Mouse (Mus musculus): ENCODE results near the gene Gm6899. TPM values are rescaled to one million over a fixed set of nuclear protein-coding genes. Genes with fewer than 3 reads are reported as not detected.

The Gm6899 gene
- polyA plus RNA-seq, 1 experiment from 2014 or later: not detected

DNA sequence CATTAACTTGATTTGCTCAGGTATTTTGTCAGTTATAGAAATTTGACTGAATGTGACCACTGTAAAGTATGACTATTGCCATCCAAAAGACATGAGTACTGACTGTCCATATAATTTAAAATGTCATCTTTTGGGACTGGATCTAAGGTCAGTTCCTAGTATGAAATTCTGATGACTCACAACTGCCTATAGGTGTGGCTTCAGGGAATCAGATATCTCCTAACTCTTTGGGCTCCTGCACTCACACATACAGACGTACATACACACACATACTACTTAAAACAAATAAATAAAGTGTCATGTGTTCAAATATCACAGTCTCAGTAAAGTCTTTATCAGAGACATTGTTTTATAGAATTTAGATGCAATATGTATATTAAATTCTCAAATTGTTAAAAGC is 5.8 kb downstream of the Gm6899 start:
- Histone ChIP-seq H3K4me1 (replicated peaks) (peaks cover under 1% of the 10 kb centered on the region; the same call in 1 of the 2 replicates), H3K36me3 (no peaks in the 10 kb centered on the region), H3K27ac (no peak overlapping the region), H3K4me2 (no peak overlapping the region), H3K27me3 (no peaks in the 10 kb centered on the region), H3K9ac (no peak overlapping the region), H3K4me3 (no peak overlapping the region), H3K9me3 (replicated peaks) (no peaks in the 10 kb centered on the region)
- WGBS: 72% methylated on average over 1 of the region's 1 CpGs
- ATAC-seq (replicated peaks; ENCODE audit: insufficient number of reproducible peaks, insufficient read depth, low FRiP score, low read depth): no peak

DNA sequence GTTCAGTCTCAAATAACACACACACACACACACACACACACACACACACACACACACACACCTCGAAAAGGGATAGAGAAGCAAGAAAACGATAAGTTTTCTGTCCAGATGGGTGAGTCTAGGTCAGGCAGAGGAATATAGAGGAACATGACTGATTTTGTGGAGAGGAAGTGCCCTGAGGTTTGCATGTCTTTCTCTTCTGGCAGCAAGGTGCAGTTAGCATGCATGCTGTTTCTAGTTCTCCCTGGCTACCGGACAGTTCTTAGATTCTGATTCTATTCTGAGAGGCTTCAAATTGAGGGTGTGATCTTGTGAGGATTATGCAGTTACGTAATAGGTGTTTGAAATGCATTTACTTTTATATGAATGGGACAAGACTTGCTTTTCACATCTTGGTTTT is 7.7 kb downstream of the Gm6899 start:
- Histone ChIP-seq H3K27me3 (no peaks in the 10 kb centered on the region), H3K9ac (no peak overlapping the region), H3K4me2 (no peak overlapping the region), H3K27ac (no peak overlapping the region), H3K4me1 (replicated peaks) (no peaks in the 10 kb centered on the region), H3K4me3 (no peak overlapping the region), H3K9me3 (replicated peaks) (no peaks in the 10 kb centered on the region), H3K36me3 (no peaks in the 10 kb centered on the region)
- WGBS: 67% methylated on average over 4 of the region's 4 CpGs
- no peak for ATAC-seq (replicated peaks; ENCODE audit: insufficient number of reproducible peaks, insufficient read depth, low FRiP score, low read depth)

DNA sequence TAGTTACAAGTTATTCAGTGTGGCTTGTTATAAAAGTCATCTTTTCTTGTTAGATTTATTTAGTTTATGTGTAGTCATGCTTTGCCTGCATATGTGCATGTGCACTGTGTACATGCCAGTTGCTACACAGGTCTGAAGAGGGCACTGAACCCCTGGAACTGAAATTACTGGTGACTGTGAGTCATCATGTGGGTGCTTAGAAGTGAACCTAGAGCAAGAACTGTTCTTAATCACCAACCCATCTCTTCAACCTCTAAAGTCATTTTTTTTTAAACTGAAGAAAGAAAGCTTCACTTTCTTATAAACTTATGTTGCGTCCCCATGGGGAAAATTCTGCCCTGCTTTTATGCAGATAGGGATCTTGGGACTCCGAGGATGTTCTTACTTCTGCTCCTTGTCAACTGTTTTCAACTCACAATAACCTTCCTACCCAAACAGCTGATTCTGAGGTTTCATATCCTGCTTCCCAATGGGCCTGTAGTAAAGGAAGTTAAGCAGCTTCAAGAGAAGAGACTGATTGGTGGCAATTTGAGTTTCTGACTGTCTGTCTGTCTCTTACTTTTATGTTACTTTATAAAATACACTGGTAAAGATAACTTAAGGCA is 8.6 kb downstream of the Gm6899 start:
- Histone ChIP-seq H3K4me3 (no peak overlapping the region), H3K4me2 (no peak overlapping the region), H3K4me1 (replicated peaks) (no peaks in the 10 kb centered on the region), H3K36me3 (no peaks in the 10 kb centered on the region), H3K9me3 (replicated peaks) (no peaks in the 10 kb centered on the region), H3K27me3 (no peaks in the 10 kb centered on the region), H3K9ac (no peak overlapping the region), H3K27ac (no peak overlapping the region)
- WGBS: 60% methylated on average over 2 of the region's 2 CpGs
- no peak for ATAC-seq (replicated peaks; ENCODE audit: insufficient number of reproducible peaks, insufficient read depth, low FRiP score, low read depth)

DNA sequence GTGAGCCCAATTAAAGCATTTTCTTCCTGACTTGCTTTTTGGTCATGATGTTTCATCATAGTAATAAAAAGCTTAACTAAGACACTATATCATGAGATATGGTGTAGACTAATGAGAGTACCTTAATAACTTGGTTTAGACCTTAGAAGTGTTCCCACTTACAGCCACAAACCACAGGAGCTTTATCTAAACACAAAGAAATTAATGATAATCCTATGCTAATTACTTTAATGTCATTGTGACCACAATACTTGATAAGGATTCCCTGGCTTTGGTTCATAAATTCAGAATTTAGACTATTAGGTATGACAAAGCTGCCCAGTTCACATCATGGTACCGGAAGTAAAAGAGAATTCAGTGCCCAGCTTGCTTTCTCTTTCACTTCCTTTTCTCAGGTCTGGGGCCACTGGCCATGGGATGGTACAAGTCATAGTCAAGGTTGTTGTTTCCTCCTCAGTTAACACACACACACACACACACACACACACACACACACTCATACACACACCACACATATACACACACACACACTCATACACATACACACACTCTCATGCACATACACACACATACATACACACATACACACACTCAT is 11.1 kb downstream of the Gm6899 start:
- no peaks in the 10 kb centered on the region for H3K27me3 ChIP-seq
- no peaks in the 10 kb centered on the region for H3K36me3 ChIP-seq
- no peak for ATAC-seq (replicated peaks; ENCODE audit: insufficient number of reproducible peaks, insufficient read depth, low FRiP score, low read depth)
- no peak overlapping the region for H3K4me2 ChIP-seq
- H3K4me3 ChIP-seq: no peak overlapping the region
- no peak overlapping the region for H3K9ac ChIP-seq
- 0 out of 2 replicates have a peak, but pooled peaks cover 2% of the 10 kb centered on the region for H3K4me1 ChIP-seq (replicated peaks)
- WGBS: 93% methylated on average over 1 of the region's 1 CpGs
- H3K27ac ChIP-seq: no peak overlapping the region
- no peaks in the 10 kb centered on the region for H3K9me3 ChIP-seq (replicated peaks)

DNA sequence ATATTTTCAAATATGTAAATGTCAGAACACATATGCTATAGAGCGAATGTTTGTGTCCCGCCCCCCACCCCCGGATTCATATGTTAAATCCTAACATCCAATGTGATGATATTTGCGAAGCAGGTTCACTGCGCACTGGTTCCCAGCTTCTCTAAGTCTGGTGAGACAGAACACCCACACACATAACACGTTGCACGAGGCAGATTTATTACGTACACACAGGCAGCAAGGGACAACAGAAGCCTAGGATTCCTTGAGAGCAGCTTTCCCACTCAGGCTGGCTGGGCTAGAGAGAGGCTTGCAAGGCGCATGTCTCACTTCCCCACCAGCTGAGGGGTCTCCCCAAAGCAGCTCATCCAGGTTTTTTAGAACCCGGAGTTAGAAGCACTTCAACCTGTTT is 15.8 kb downstream of the Gm6899 start:
- Histone ChIP-seq H3K4me1 (replicated peaks) (0 out of 2 replicates have a peak, but pooled peaks cover 2% of the 10 kb centered on the region), H3K27me3 (no peaks in the 10 kb centered on the region), H3K9ac (no peak overlapping the region), H3K9me3 (replicated peaks) (no peaks in the 10 kb centered on the region), H3K4me2 (no peak overlapping the region), H3K4me3 (no peak overlapping the region), H3K27ac (no peak overlapping the region), H3K36me3 (no peaks in the 10 kb centered on the region)
- WGBS: 71% methylated on average over 10 of the region's 10 CpGs
- no peak for ATAC-seq (replicated peaks; ENCODE audit: insufficient number of reproducible peaks, insufficient read depth, low FRiP score, low read depth)

DNA sequence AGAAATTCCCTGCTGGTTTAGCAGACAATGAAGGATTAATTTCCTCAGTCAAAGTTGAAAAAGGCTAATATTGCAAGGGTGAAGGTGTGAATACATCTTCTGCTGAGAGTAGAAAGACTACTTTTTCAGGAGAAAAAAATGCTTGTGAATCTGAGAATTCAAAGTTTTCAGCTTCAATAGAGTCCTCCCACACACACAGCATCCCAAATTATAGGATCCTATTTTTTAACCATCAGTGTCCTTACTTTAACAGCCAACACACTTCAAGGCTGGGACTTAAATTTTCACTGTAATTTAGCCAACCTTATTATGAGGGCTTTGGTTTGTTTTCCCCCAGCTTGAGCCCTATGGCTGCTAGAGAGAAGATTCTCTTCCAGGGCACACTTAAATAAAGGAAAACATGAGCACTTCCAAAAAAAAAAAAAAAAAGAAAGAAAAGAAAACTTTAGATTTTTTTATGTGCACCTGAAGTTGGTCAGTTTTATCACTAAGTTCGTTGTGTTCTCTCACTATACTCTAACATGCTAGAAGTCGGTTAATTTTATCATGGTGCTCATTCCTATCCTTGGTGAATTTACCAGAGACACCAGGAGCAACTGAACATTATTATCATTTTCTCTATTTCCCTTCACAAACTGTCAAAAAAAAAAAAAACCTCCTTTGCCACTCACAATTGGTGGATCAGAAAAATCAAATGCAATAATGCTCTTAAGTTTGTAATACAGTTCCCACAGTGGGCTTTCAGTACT is 25.6 kb downstream of the Gm6899 start:
- no peak for ATAC-seq (replicated peaks; ENCODE audit: insufficient number of reproducible peaks, insufficient read depth, low FRiP score, low read depth)
- WGBS: 76% methylated on average over 2 of the region's 2 CpGs

DNA sequence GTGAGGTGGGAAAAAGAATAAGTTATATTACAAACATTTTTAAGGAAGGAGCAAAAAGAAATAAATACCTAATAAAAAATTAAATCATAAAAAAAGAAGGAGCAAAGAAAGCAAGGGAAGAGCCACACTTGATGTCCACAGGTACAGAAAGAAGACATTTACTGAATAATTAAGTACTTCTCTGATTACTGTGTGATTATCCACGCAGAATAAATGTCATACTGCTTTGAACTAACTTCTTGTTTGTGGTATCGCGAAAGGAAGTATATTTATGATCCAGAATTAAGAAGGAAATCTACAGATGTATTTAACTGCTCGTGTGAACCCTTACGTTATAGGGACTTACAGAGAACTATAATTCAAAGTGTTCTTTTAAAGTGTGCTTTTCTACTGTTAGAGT is 29.7 kb downstream of the Gm6899 start:
- Histone ChIP-seq H3K4me1 (replicated peaks) (no peaks in the 10 kb centered on the region), H3K9me3 (replicated peaks) (no peaks in the 10 kb centered on the region), H3K27me3 (no peaks in the 10 kb centered on the region), H3K4me3 (no peak overlapping the region), H3K27ac (no peak overlapping the region), H3K36me3 (no peaks in the 10 kb centered on the region), H3K9ac (no peak overlapping the region), H3K4me2 (no peak overlapping the region)
- ATAC-seq (replicated peaks; ENCODE audit: insufficient number of reproducible peaks, insufficient read depth, low FRiP score, low read depth): no peak
- WGBS: 80% methylated on average over 5 of the region's 5 CpGs

More for the DNA sequence above, 25.6 kb downstream of the Gm6899 start:
- Histone ChIP-seq H3K27ac (no peak overlapping the region), H3K9me3 (replicated peaks) (no peaks in the 10 kb centered on the region), H3K4me1 (replicated peaks) (no peaks in the 10 kb centered on the region), H3K4me3 (no peak overlapping the region), H3K4me2 (no peak overlapping the region), H3K27me3 (no peaks in the 10 kb centered on the region), H3K9ac (no peak overlapping the region), H3K36me3 (no peaks in the 10 kb centered on the region)

DNA sequence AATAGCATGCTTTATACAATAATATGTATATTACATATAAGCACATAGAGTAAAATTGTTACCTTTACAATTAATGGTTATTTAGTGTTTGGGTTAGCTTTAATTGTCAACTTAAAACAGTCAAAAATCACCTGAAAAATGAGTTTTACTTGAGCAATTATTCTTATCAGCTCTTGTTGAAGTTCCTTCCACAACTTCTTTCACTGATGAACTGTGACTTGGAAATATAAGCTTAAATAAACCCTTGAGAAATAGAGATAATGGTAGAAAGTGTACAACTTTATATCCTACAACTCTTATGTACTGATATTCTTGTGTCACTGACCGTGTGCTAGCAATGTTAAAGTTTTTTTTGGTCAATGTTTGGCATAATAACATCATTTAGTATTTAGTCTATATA is 43.2 kb downstream of the Gm6899 start:
- Histone ChIP-seq H3K4me1 (replicated peaks) (no peaks in the 10 kb centered on the region), H3K27ac (no peak overlapping the region), H3K9ac (no peak overlapping the region), H3K9me3 (replicated peaks) (no peaks in the 10 kb centered on the region), H3K27me3 (no peaks in the 10 kb centered on the region), H3K36me3 (no peaks in the 10 kb centered on the region), H3K4me2 (no peak overlapping the region), H3K4me3 (no peak overlapping the region)
- no peak for ATAC-seq (replicated peaks; ENCODE audit: insufficient number of reproducible peaks, insufficient read depth, low FRiP score, low read depth)
- 70% methylated on average over 1 of the region's 1 CpGs for WGBS

DNA sequence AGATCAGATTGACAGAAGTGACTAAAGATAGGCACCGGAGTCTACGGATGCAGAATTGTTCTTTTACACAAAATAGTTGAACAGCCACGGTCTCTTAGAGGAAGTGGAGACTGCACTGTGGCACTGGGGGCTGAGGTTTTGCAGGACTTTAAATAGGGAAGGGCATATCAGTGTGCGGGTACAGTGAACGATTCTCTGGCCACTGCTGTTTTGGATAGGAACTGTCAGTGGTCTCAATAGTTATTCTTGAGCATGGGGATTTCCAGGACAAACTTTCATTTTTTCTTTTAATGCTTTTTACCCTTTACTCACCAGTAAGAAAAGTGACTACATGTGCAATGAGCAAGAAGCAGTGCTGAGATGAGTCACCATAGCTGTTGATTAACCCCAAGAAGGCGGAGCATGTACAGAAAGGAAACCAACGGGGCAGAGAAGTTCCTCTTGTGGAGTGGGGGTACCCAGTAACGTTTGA is 47.3 kb downstream of the Gm6899 start:
- no peaks in the 10 kb centered on the region for H3K27me3 ChIP-seq
- H3K36me3 ChIP-seq: no peaks in the 10 kb centered on the region
- H3K4me3 ChIP-seq: no peak overlapping the region
- no peak overlapping the region for H3K4me2 ChIP-seq
- H3K9me3 ChIP-seq (replicated peaks): no peaks in the 10 kb centered on the region
- ATAC-seq (replicated peaks; ENCODE audit: insufficient number of reproducible peaks, insufficient read depth, low FRiP score, low read depth): no peak
- no peak overlapping the region for H3K9ac ChIP-seq
- no peak overlapping the region for H3K27ac ChIP-seq
- WGBS: 58% methylated on average over 8 of the region's 8 CpGs
- H3K4me1 ChIP-seq (replicated peaks): no peaks in the 10 kb centered on the region

DNA sequence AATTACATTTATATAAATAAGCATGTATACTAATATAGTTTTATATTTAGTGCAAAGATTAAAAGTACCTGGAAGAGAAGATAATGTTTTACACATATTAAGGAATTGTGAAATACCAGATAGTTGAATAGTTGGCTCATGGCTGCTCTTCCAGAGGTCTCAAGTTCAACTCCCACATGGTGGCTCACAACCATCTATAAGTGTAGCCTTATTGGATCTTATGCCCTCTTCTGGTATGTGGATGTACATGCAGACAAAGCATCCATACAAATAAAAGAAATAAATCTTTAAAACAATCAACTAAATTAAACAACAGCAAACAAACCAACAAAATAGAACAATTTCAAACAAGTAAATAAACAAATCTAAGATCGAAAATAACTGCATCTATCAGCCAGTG is 49.1 kb downstream of the Gm6899 start:
- no peak overlapping the region for H3K4me3 ChIP-seq
- H3K4me2 ChIP-seq: no peak overlapping the region
- ATAC-seq (replicated peaks; ENCODE audit: insufficient number of reproducible peaks, insufficient read depth, low FRiP score, low read depth): no peak
- H3K36me3 ChIP-seq: no peaks in the 10 kb centered on the region
- 71% methylated on average over 1 of the region's 1 CpGs for WGBS
- no peak overlapping the region for H3K9ac ChIP-seq
- no peak overlapping the region for H3K27ac ChIP-seq
- no peaks in the 10 kb centered on the region for H3K4me1 ChIP-seq (replicated peaks)
- no peaks in the 10 kb centered on the region for H3K27me3 ChIP-seq
- no peaks in the 10 kb centered on the region for H3K9me3 ChIP-seq (replicated peaks)

All from heart, embryonic 15.5 days (tissue).